Mouse (Mus musculus) limb, embryonic 13.5 days (tissue): ENCODE measurements around the gene Stam2. TPM values are rescaled to one million over a fixed set of nuclear protein-coding genes. Genes with fewer than 3 reads are reported as not detected.
A peak's percentile ranks its signal among the peaks of the same experiment; 100 is the strongest.

Experiments used
- ATAC-seq: fragments of 200-750 bp; cut with Nextera tagmentation; 2 replicates; pipeline ENCODE4 v1.8.0; 2017; ENCODE audit warnings: low read depth, moderate number of reproducible peaks, moderate TSS enrichment; ENCODE audit not compliant: low FRiP score
- H3K27ac ChIP-seq: fragments of 300-500 bp; sonication (generic); 2 replicates; pipeline ENCODE4 v1.5.1; 2015; ENCODE audit warnings: inconsistent platforms, mild to moderate bottlenecking, moderate library complexity
- H3K27me3 ChIP-seq: fragments of 300-500 bp; sonication (generic); 2 replicates; pipeline ENCODE4 v1.6.1; 2015; ENCODE audit warnings: mild to moderate bottlenecking, inconsistent platforms
- H3K36me3 ChIP-seq: fragments of 300-500 bp; sonication (generic); 2 replicates; pipeline ENCODE4 v1.6.1; 2015; ENCODE audit warnings: inconsistent platforms, mild to moderate bottlenecking, moderate library complexity
- H3K4me1 ChIP-seq: fragments of 300-500 bp; sonication (generic); 2 replicates; pipeline ENCODE4 v1.6.1; 2015; ENCODE audit warnings: inconsistent platforms
- H3K4me2 ChIP-seq: fragments of 300-500 bp; sonication (generic); replicated peaks from 2 replicates; pipeline ENCODE4 v1.6.1; 2015; ENCODE audit warnings: inconsistent platforms, mild to moderate bottlenecking, moderate library complexity
- H3K4me3 ChIP-seq: fragments of 300-500 bp; sonication (generic); 2 replicates; pipeline ENCODE4 v1.5.1; 2015; ENCODE audit warnings: moderate library complexity, mild to moderate bottlenecking, inconsistent platforms
- H3K9ac ChIP-seq: fragments of 300-500 bp; sonication (generic); 2 replicates; pipeline ENCODE4 v1.6.1; 2015; ENCODE audit warnings: mild to moderate bottlenecking, inconsistent platforms
- H3K9me3 ChIP-seq: fragments of 300-500 bp; sonication (generic); 2 replicates; pipeline ENCODE4 v1.6.1; 2016; ENCODE audit warnings: inconsistent platforms
- WGBS: fragments of 180-500 bp; shearing (Covaris S2); methylation state at CpG from one replicate; pipeline ENCODE4 v1.1.7; 2015; 5-methylcytosine and 5-hydroxymethylcytosine counted together
- polyA plus RNA-seq: library from polyadenylated mRNA; unstranded; fragments of >200 nt; fragmentation: Nextera tagmentation; extraction: Ambion mirVana; gene quantifications from 2 replicates; pipeline ENCODE4 v1.2.1, GENCODE M21; 2015

Gene Stam2
- polyA plus RNA-seq, 1 experiment from 2014 or later, result 32.3 TPM

DNA sequence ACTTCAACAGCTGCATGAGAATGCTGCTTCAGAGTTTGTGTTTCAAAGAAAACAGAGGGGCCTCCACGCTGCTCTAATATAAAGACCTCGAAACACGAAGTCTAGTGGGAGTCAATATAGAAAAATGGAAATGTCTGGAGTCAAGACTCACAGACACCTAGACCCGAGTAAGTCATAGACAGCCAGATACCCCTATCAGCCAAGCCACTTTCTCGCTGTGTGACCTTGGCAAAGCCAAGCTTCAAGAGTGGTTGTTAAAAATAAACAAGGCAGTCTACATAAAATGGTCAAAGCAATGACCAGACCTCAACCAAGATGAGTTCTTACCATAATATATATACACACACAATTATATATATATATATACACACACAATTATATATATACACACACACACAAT is 25.0 kb downstream of the Stam2 start:
- Histone ChIP-seq H3K4me1 (0 out of 2 replicates have a peak, but pooled peaks cover 4% of the 10 kb centered on the region), H3K36me3 (peaks cover 27% of the 10 kb centered on the region), H3K4me2 (no peak overlapping the region), H3K9me3 (no peaks in the 10 kb centered on the region), H3K27ac (no peak overlapping the region), H3K27me3 (no peaks in the 10 kb centered on the region), H3K9ac (no peak overlapping the region), H3K4me3 (no peak overlapping the region)
- no peak for ATAC-seq
- WGBS, result 95% methylated on average over 5 of the region's 5 CpGs

DNA sequence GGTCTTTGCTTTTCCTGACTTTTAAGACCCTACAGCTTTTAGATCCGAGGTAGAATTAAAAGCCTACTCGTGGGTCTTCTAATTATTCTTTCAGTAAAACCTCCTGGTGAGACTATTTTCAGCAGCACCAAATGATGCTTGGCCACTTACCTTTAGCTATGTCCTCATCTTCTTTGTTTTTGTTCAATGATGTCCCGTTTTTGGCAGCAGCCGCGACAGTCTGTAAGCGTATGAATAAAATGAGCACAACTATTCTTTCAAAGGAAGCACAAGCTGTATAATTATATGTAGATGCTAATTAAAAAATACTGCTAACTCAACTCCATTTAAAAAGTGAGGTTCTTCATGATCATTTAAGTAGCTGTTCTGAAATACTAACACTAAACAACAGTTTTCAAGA is 26.5 kb downstream of the Stam2 start:
- Histone ChIP-seq H3K4me1 (0 out of 2 replicates have a peak, but pooled peaks cover 4% of the 10 kb centered on the region), H3K36me3 (peaks cover 28% of the 10 kb centered on the region), H3K4me2 (no peak overlapping the region), H3K4me3 (no peak overlapping the region), H3K9ac (no peak overlapping the region), H3K27me3 (no peaks in the 10 kb centered on the region), H3K27ac (no peak overlapping the region), H3K9me3 (no peaks in the 10 kb centered on the region)
- ATAC-seq, result no peak
- WGBS, result 91% methylated on average over 6 of the region's 6 CpGs

DNA sequence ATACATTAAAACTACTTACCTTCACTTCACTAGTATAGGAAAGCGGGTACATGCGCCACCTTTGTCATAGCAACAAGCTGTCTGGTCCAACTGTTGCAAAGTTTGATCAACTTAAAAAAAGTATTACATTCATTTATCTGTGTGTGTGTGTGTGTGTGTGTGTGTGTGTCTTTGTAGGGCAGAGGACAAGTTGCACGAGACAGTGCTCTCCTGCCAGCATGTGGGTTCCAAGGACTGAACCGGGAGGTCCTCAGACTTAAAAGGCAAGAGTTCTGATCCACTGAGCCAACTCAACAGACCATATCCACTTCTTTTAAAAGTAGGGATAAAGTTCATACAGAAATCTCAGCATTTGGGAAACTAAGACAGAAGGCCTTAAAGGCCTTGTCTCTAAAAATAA is 28.0 kb downstream of the Stam2 start:
- Histone ChIP-seq H3K4me3 (no peak overlapping the region), H3K9me3 (no peaks in the 10 kb centered on the region), H3K27ac (no peak overlapping the region), H3K27me3 (no peaks in the 10 kb centered on the region), H3K4me2 (no peak overlapping the region), H3K9ac (no peak overlapping the region), H3K36me3 (peaks cover 42% of the 10 kb centered on the region), H3K4me1 (no peaks in the 10 kb centered on the region)
- ATAC-seq, result no peak
- WGBS, result 92% methylated on average over 4 of the region's 4 CpGs

DNA sequence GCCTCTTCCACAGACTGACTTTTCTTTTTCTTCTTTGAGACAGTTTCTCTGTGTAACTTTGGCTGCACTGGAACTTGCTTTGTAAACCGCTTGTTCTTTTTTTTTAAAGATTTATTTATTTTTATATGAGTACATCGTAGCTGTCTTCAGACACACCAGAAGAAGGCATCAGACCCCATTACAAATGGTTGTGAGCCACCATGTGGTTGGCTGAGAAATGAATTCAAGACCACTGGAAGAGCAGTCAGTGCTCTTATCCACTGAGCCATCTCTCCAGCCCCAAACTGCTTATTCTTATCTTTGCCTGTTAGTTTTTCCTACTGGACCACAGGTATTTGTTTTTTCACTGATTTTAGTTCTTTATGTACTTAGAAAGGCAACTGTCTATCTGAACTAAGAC is 31.3 kb downstream of the Stam2 start:
- H3K4me1 ChIP-seq, result no peaks in the 10 kb centered on the region
- H3K4me3 ChIP-seq, result no peak overlapping the region
- no peak for ATAC-seq
- no peak overlapping the region for H3K4me2 ChIP-seq
- 89% methylated on average over 2 of the region's 2 CpGs for WGBS
- peaks cover 57% of the 10 kb centered on the region for H3K36me3 ChIP-seq
- no peak overlapping the region for H3K27ac ChIP-seq
- H3K9ac ChIP-seq, result no peak overlapping the region
- H3K9me3 ChIP-seq, result no peaks in the 10 kb centered on the region
- H3K27me3 ChIP-seq, result no peaks in the 10 kb centered on the region

DNA sequence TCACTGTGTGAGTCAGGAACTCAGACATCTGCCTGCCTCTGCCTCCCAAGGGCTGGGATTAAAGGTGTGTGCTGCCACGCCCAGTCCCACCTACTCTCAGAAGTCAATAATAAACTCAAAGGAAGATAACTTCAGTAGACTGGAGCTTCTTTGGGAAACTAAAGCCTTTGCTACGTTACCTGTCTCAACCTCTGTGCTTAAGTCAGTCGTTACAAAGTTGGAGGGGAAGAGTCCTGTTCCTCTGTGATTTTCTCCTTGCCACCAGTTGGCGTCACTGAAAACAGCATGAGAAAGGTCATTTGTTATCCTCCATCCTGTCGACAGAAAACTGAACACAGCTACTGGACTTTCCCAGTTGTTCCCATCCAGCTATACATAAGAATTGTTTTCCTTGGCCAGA is 32.7 kb downstream of the Stam2 start:
- 90% methylated on average over 5 of the region's 5 CpGs for WGBS
- no peaks in the 10 kb centered on the region for H3K27me3 ChIP-seq
- no peak overlapping the region for H3K27ac ChIP-seq
- ATAC-seq, result no peak
- no peak overlapping the region for H3K9ac ChIP-seq
- no peak overlapping the region for H3K4me2 ChIP-seq
- H3K36me3 ChIP-seq, result peaks cover 58% of the 10 kb centered on the region
- no peaks in the 10 kb centered on the region for H3K4me1 ChIP-seq
- no peaks in the 10 kb centered on the region for H3K9me3 ChIP-seq
- no peak overlapping the region for H3K4me3 ChIP-seq

DNA sequence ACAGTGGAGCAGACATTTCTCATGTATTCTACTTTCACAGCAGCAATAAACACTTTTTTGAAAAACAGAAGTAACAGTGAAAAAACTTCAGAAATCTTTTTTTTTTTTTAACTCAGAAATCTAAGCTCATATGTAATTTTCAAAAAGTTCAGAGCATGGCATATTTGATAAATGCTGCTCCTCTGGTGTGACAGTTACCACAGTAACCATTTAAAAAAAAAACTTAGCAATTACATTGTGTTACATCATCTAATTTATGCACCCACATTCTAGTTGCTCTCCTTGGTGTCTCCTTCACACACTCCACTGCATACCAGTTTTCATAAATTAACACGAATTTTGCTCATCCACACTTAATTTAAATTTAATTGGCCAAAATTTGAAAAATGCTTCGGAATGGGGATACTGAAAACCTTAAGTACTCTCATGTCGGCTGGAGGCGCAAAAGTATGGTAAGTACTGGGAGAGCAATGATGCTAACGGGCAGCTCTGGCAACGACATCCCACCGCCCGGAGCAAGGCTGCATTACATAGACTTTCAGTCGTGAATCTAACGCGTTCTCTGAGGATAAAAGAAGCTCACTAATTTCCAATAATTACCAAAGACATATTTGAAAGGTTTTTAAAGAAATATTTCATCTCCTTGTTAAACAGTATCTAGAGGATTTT is 40.6 kb downstream of the Stam2 start:
- Histone ChIP-seq H3K4me1 (no peaks in the 10 kb centered on the region), H3K9ac (no peak overlapping the region), H3K27ac (no peak overlapping the region), H3K4me2 (no peak overlapping the region), H3K27me3 (no peaks in the 10 kb centered on the region), H3K4me3 (no peak overlapping the region), H3K36me3 (peaks cover 41% of the 10 kb centered on the region), H3K9me3 (no peaks in the 10 kb centered on the region)
- WGBS, result 86% methylated on average over 11 of the region's 11 CpGs
- no peak for ATAC-seq

DNA sequence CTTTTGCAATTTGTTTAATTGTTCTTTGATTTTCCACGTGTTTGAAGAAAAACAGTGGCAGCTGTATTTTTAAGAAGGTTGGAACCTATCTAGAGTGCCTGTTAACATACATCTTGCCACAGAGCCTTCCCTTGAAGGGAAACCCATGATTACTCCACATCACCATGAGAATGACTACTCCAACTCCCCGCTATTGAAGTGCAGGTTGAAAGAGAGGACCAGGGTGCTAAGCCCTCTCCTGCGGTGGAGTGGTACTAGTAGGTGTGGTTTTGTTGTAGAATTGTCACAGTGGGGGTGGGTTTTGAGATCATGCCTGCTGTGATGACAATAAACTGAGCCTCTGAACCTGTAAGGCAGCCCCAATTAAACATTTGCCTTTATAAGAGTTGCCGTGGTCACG is 41.7 kb downstream of the Stam2 start:
- Histone ChIP-seq H3K4me3 (no peak overlapping the region), H3K9me3 (no peaks in the 10 kb centered on the region), H3K4me2 (no peak overlapping the region), H3K4me1 (no peaks in the 10 kb centered on the region), H3K9ac (no peak overlapping the region), H3K36me3 (peaks cover 36% of the 10 kb centered on the region), H3K27ac (no peak overlapping the region), H3K27me3 (no peaks in the 10 kb centered on the region)
- ATAC-seq, result no peak
- WGBS, result 53% methylated on average over 5 of the region's 5 CpGs

DNA sequence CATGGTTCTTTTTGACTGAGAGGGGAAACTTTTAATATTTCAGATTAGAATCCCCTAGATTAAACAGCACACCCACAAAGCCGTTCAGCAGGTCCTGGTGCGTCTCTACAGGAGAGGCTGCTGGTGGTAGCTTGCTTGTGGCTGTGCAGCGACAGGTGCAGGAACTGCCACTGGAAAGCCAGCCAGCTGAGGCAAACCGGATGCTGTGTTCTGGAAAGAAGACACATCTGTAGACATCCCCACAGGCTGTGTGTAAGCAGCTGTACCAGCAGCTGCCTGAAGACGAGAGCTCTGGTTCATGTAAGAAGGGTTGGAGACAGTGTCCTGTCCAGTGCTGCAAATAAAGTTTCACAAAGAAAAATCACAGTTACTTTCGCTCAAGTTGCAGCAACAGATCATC is 47.5 kb downstream of the Stam2 start:
- no peak overlapping the region for H3K4me3 ChIP-seq
- H3K9ac ChIP-seq, result no peak overlapping the region
- H3K4me2 ChIP-seq, result no peak overlapping the region
- H3K4me1 ChIP-seq, result no peaks in the 10 kb centered on the region
- 78% methylated on average over 6 of the region's 6 CpGs for WGBS
- H3K36me3 ChIP-seq, result peaks cover 22% of the 10 kb centered on the region
- no peaks in the 10 kb centered on the region for H3K9me3 ChIP-seq
- no peaks in the 10 kb centered on the region for H3K27me3 ChIP-seq
- no peak overlapping the region for H3K27ac ChIP-seq
- ATAC-seq, result no peak

DNA sequence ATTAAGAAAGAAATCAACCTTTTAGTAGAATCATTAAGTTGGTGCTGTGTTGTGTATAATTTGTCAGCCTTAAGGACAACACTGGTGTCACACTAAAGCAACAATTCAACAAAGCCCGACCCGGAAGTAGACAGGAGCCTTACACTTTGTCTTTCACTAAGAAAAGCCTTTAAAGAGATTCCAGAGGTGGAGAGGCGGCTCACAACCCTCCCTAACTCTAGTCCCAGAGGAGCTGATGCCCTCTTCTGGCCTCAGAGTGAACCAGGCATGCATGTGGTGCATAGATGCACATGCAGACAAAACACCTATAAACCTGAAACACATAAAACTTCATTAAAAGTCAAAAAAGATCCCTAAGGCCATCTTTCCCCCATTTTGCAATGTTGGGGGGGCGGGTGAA is 50.3 kb downstream of the Stam2 start:
- no peaks in the 10 kb centered on the region for H3K9me3 ChIP-seq
- 70% methylated on average over 4 of the region's 4 CpGs for WGBS

DNA sequence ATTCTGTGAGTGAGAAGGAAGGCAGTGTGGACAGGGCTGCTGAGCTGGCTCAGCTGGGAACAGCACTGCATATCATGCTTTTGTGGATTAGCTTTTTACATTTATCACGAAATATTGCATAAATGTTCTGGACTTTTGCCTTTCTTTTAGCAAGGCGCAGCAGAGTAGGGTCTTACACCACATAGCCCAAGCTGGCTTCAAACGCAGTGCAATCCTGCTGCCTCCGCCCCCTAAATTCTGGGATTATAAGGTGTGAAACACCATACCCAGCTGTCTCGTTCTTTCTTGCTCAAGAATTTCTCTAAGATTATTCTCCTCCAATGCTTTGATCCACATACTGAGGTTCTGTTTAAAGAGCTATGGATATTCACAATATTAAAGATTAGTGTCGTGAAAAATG is 55.5 kb downstream of the Stam2 start:
- H3K4me3 ChIP-seq, result no peak overlapping the region
- no peak overlapping the region for H3K27ac ChIP-seq
- ATAC-seq, result no peak
- WGBS, result 76% methylated on average over 6 of the region's 6 CpGs
- no peaks in the 10 kb centered on the region for H3K4me1 ChIP-seq
- H3K36me3 ChIP-seq, result no peaks in the 10 kb centered on the region
- no peak overlapping the region for H3K4me2 ChIP-seq
- no peaks in the 10 kb centered on the region for H3K27me3 ChIP-seq
- H3K9me3 ChIP-seq, result no peaks in the 10 kb centered on the region
- H3K9ac ChIP-seq, result no peak overlapping the region

More for the DNA sequence above, 50.3 kb downstream of the Stam2 start:
- no peak overlapping the region for H3K4me3 ChIP-seq
- H3K27ac ChIP-seq, result no peak overlapping the region
- H3K9ac ChIP-seq, result no peak overlapping the region
- H3K27me3 ChIP-seq, result no peaks in the 10 kb centered on the region
- no peak for ATAC-seq
- H3K36me3 ChIP-seq, result peaks cover 19% of the 10 kb centered on the region
- H3K4me2 ChIP-seq, result no peak overlapping the region
- H3K4me1 ChIP-seq, result no peaks in the 10 kb centered on the region

DNA sequence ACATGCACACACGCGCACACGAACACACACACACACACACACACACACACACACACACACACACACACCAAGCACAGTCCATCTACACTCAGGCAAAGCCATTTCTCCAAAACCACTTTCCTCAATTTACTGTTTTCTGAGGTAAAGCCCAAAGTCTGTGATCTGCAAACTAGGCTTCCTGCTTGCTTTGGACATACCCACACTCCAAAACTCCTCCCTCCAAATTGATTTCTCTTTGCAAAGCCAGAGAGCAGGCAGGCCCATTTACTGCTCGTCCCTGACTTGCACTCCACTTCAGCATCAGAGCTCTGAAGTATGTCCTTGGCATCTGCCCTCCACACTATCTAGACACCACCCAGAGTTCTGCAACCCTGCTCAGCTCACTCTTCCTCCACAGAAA is 64.5 kb downstream of the Stam2 start:
- no peak for ATAC-seq
- WGBS, result 64% methylated on average over 3 of the region's 4 CpGs

DNA sequence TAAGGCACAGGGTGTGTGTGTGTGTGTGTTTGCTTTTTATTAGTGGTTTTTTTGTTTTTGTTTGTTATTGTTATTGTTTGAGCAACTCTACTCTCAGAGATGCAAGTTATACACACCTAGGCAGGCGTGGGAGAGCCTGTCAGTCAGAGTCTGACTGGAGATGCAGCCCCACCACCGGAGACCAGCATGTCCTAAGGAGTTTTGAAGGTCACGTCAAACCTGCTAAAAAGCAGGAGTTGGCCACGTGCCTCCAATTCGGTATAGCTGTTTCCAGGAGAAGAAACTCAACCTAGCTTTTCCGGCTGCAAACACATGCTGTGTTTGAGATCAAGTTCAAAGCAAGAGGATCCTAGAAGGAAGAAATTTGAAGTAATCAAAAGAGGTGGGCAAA is 65.2 kb downstream of the Stam2 start:
- Histone ChIP-seq H3K36me3 (no peaks in the 10 kb centered on the region), H3K9me3 (no peaks in the 10 kb centered on the region), H3K27me3 (peaks cover 43% of the 10 kb centered on the region), H3K4me2 (peak overlapping the region; percentile 97), H3K27ac (no peak overlapping the region), H3K9ac (no peak overlapping the region; the same call in 1 of the 2 replicates), H3K4me1 (peaks cover 18% of the 10 kb centered on the region), H3K4me3 (peak overlapping the region; percentile 67)
- WGBS, result 7% methylated on average over 6 of the region's 6 CpGs
- no peak; the same call in 1 of the 2 replicates for ATAC-seq

More for the DNA sequence above, 64.5 kb downstream of the Stam2 start:
- Histone ChIP-seq H3K4me2 (no peak overlapping the region), H3K9me3 (no peaks in the 10 kb centered on the region), H3K36me3 (no peaks in the 10 kb centered on the region), H3K4me3 (no peak overlapping the region), H3K4me1 (peaks cover 18% of the 10 kb centered on the region), H3K9ac (no peak overlapping the region), H3K27me3 (peaks cover 40% of the 10 kb centered on the region), H3K27ac (no peak overlapping the region)
